Mouse (Mus musculus): ENCODE results near the gene Mipol1. TPM values are rescaled to one million over a fixed set of nuclear protein-coding genes. Genes with fewer than 3 reads are reported as not detected.
A peak's percentile ranks its signal among the peaks of the same experiment; 100 is the strongest.

The Mipol1 gene
- polyA plus RNA-seq, 1 experiment from 2014 or later: 8.7 TPM

GRCm38 (mm10) chr12:57541931-57542745 is 311.9 kb downstream of the Mipol1 start:
- no peak overlapping the region for H3K27ac ChIP-seq (ENCODE audit: low read depth, low read length)
- H3K4me1 ChIP-seq (ENCODE audit: control insufficient read depth, insufficient read depth, low read length): peaks cover 10% of the 10 kb centered on the region; the same call in 1 of the 2 replicates
- peak overlapping the region; percentile 24 for H3K4me3 ChIP-seq (ENCODE audit: low read depth, low read length)
- 1% methylated on average over 44 of the region's 46 CpGs for WGBS (ENCODE audit: insufficient replicate concordance)
- no peaks in the 10 kb centered on the region for H3K36me3 ChIP-seq (ENCODE audit: control insufficient read depth, insufficient read depth, low read length)
- no peaks in the 10 kb centered on the region for H3K9me3 ChIP-seq (replicated peaks; ENCODE audit: control insufficient read depth, low read length)
- no peak for ATAC-seq (replicated peaks; ENCODE audit: insufficient number of reproducible peaks, low FRiP score, low TSS enrichment)
- H3K27me3 ChIP-seq (ENCODE audit: control insufficient read depth, insufficient read depth, low read length): peaks cover 82% of the 10 kb centered on the region
- no peak overlapping the region for H3K9ac ChIP-seq (ENCODE audit: low read depth, low read length)
- H3K4me2 ChIP-seq: peak overlapping the region; percentile 47

GRCm38 (mm10) chr12:57542746-57543626 is 312.8 kb downstream of the Mipol1 start:
- Histone ChIP-seq H3K9ac (ENCODE audit: low read depth, low read length) (no peak overlapping the region), H3K4me1 (ENCODE audit: control insufficient read depth, insufficient read depth, low read length) (peaks cover 10% of the 10 kb centered on the region; the same call in 1 of the 2 replicates), H3K36me3 (ENCODE audit: control insufficient read depth, insufficient read depth, low read length) (no peaks in the 10 kb centered on the region), H3K27ac (ENCODE audit: low read depth, low read length) (no peak overlapping the region), H3K27me3 (ENCODE audit: control insufficient read depth, insufficient read depth, low read length) (peaks cover 85% of the 10 kb centered on the region), H3K4me2 (peak overlapping the region; percentile 47), H3K4me3 (ENCODE audit: low read depth, low read length) (peak overlapping the region; percentile 24), H3K9me3 (replicated peaks; ENCODE audit: control insufficient read depth, low read length) (no peaks in the 10 kb centered on the region)
- ATAC-seq (replicated peaks; ENCODE audit: insufficient number of reproducible peaks, low FRiP score, low TSS enrichment): no peak
- 1% methylated on average over 63 of the region's 63 CpGs for WGBS (ENCODE audit: insufficient replicate concordance)

DNA sequence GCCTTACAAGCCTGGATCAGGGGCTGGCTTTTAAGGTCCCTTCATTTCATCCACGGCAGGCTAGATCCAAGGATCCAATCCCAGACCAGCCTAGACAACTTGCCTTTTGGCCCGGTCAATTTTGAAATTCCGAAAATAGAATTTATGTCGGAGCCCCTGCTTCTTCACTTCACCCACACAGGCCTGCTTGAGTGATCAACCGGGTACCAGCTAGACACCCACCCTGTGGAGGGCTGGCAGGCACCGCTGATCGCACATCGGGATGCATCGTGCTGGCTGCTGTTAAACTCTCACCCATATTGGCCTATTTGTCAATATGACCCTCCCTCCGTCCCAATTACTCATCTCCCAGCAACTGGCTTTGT is 313.4 kb downstream of the Mipol1 start:
- Histone ChIP-seq H3K4me3 (ENCODE audit: low read depth, low read length) (no peak overlapping the region), H3K9me3 (replicated peaks; ENCODE audit: control insufficient read depth, low read length) (no peaks in the 10 kb centered on the region), H3K4me2 (no peak overlapping the region), H3K9ac (ENCODE audit: low read depth, low read length) (no peak overlapping the region), H3K36me3 (ENCODE audit: control insufficient read depth, insufficient read depth, low read length) (no peaks in the 10 kb centered on the region), H3K4me1 (ENCODE audit: control insufficient read depth, insufficient read depth, low read length) (peaks cover 10% of the 10 kb centered on the region; the same call in 1 of the 2 replicates), H3K27ac (ENCODE audit: low read depth, low read length) (no peak overlapping the region), H3K27me3 (ENCODE audit: control insufficient read depth, insufficient read depth, low read length) (peaks cover 88% of the 10 kb centered on the region)
- WGBS (ENCODE audit: insufficient replicate concordance): 3% methylated on average over 10 of the region's 10 CpGs
- ATAC-seq (replicated peaks; ENCODE audit: insufficient number of reproducible peaks, low FRiP score, low TSS enrichment): no peak

- Histone ChIP-seq H3K27me3 (ENCODE audit: control insufficient read depth, insufficient read depth, low read length) (peaks cover 88% of the 10 kb centered on the region), H3K4me1 (ENCODE audit: control insufficient read depth, insufficient read depth, low read length) (peaks cover 10% of the 10 kb centered on the region; the same call in 1 of the 2 replicates), H3K27ac (ENCODE audit: low read depth, low read length) (no peak overlapping the region), H3K9me3 (replicated peaks; ENCODE audit: control insufficient read depth, low read length) (no peaks in the 10 kb centered on the region), H3K4me2 (peak overlapping the region; percentile 98), H3K9ac (ENCODE audit: low read depth, low read length) (no peak overlapping the region), H3K4me3 (ENCODE audit: low read depth, low read length) (peak overlapping the region; percentile 56), H3K36me3 (ENCODE audit: control insufficient read depth, insufficient read depth, low read length) (no peaks in the 10 kb centered on the region)
- ATAC-seq (replicated peaks; ENCODE audit: insufficient number of reproducible peaks, low FRiP score, low TSS enrichment): no peak
- WGBS (ENCODE audit: insufficient replicate concordance): 2% methylated on average over 31 of the region's 31 CpGs
Measured at GRCm38 (mm10) chr12:57544641-57545370, 314.6 kb downstream of the Mipol1 start.

GRCm38 (mm10) chr12:57545371-57546241 is 315.4 kb downstream of the Mipol1 start:
- ATAC-seq (replicated peaks; ENCODE audit: insufficient number of reproducible peaks, low FRiP score, low TSS enrichment): no peak; the same call in 1 of the 2 replicates
- H3K4me3 ChIP-seq (ENCODE audit: low read depth, low read length): peak overlapping the region; percentile 56
- H3K9me3 ChIP-seq (replicated peaks; ENCODE audit: control insufficient read depth, low read length): no peaks in the 10 kb centered on the region
- no peak overlapping the region for H3K27ac ChIP-seq (ENCODE audit: low read depth, low read length)
- peaks cover 12% of the 10 kb centered on the region; the same call in 1 of the 2 replicates for H3K4me1 ChIP-seq (ENCODE audit: control insufficient read depth, insufficient read depth, low read length)
- under 1% methylated on average over 84 of the region's 106 CpGs for WGBS (ENCODE audit: insufficient replicate concordance)
- H3K9ac ChIP-seq (ENCODE audit: low read depth, low read length): no peak overlapping the region; the same call in 1 of the 2 replicates
- H3K27me3 ChIP-seq (ENCODE audit: control insufficient read depth, insufficient read depth, low read length): peaks cover 93% of the 10 kb centered on the region
- no peaks in the 10 kb centered on the region for H3K36me3 ChIP-seq (ENCODE audit: control insufficient read depth, insufficient read depth, low read length)
- peak overlapping the region; percentile 98 for H3K4me2 ChIP-seq

Other genes with a start within 250 kb of the Mipol1 start
- 4.1 and 6.4 TPM in 2 replicates for gene Slc25a21, start 33.0 kb upstream of the Mipol1 start, polyA plus RNA-seq (2014; fragmentation: Nextera tagmentation; extraction: Ambion mirVana)
- 47.3 and 50.7 TPM in 2 replicates for gene Prps1l3, start within 50 bp of the Mipol1 start, polyA plus RNA-seq (2014; fragmentation: Nextera tagmentation; extraction: Ambion mirVana)